Mouse (Mus musculus): ENCODE data around the gene Ehbp1.

The Ehbp1 gene

DNA sequence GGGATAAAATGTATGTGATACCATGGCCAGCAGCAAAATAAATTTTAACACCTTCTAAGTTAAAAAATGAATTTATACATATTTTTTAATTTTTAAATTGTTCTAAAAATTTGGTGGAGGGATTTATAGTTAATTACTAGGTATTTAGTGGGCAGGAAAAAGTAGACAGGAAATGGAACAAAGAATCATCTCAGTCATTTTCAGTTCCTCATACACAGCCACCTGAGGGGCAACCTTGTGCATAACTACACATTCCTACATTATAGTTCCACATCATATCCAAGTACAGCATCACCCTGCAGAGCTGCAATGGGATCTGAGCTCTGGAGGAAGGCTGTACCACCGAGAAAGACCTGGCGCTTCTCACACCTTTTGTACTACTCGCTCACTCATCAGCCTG lies 373.2 kb downstream of the Ehbp1 start:
- in situ Hi-C loops (cut with MboI), result no loop called here
